Mouse (Mus musculus): ENCODE results near the gene Ptprcap.
"Not testable (repeated sequence)": the region's sequence is repeated elsewhere in the genome, so short reads cannot be mapped to it uniquely, and the experiment has no call there.

Ptprcap gene

GRCm38 (mm10) chr19:4125741-4126696 is 27.4 kb upstream of the Ptprcap start, which contains the start of gene Aip:
Aip (minus strand) TSS chr19:4125858.
- peak; percentile 96 for DNase-seq (ENCODE audit: low spot score)

- DNase-seq (ENCODE audit: low spot score) = no peak
These were observed 26.5 kb upstream of the Ptprcap start for GRCm38 (mm10) chr19:4126759-4127495.

GRCm38 (mm10) chr19:4129462-4129861 is 23.9 kb upstream of the Ptprcap start:
- no peak for DNase-seq (ENCODE audit: low spot score)

- no peak for DNase-seq (ENCODE audit: low spot score)
These were observed 23.3 kb upstream of the Ptprcap start for GRCm38 (mm10) chr19:4130106-4130505.

GRCm38 (mm10) chr19:4131075-4131474 is 22.3 kb upstream of the Ptprcap start:
- no peak for DNase-seq (ENCODE audit: low spot score)

- DNase-seq (ENCODE audit: low spot score) = no peak
These were observed 21.6 kb upstream of the Ptprcap start for GRCm38 (mm10) chr19:4131768-4132167.

GRCm38 (mm10) chr19:4134354-4134753 is 19.1 kb upstream of the Ptprcap start:
- DNase-seq (ENCODE audit: low spot score) = no peak

GRCm38 (mm10) chr19:4135229-4135962 is 18.0 kb upstream of the Ptprcap start:
- DNase-seq (ENCODE audit: low spot score) = not testable (repeated sequence)

- DNase-seq (ENCODE audit: low spot score) = not testable (repeated sequence)
These were observed 17.4 kb upstream of the Ptprcap start for GRCm38 (mm10) chr19:4135963-4136345.

GRCm38 (mm10) chr19:4136463-4136862 is 16.9 kb upstream of the Ptprcap start:
- DNase-seq (ENCODE audit: low spot score) = no peak

GRCm38 (mm10) chr19:4137913-4138312 is 15.5 kb upstream of the Ptprcap start:
- DNase-seq (ENCODE audit: low spot score) = no peak

GRCm38 (mm10) chr19:4139446-4139845 is 14.0 kb upstream of the Ptprcap start, which contains the start of gene Gpr152:
Gpr152 (plus strand) TSS chr19:4139787.
- no peak for DNase-seq (ENCODE audit: low spot score)

- DNase-seq (ENCODE audit: low spot score) = no peak
These were observed 13.3 kb upstream of the Ptprcap start for GRCm38 (mm10) chr19:4140147-4140546.

- no peak for DNase-seq (ENCODE audit: low spot score)
These were observed 10.8 kb upstream of the Ptprcap start for GRCm38 (mm10) chr19:4142416-4143173.

GRCm38 (mm10) chr19:4143759-4144268 is 9.6 kb upstream of the Ptprcap start, which contains the start of gene Cabp4:
Cabp4 (minus strand) TSS chr19:4144033.
- DNase-seq (ENCODE audit: low spot score) = no peak

GRCm38 (mm10) chr19:4144550-4145498 is 8.6 kb upstream of the Ptprcap start:
- no peak for DNase-seq (ENCODE audit: low spot score)

GRCm38 (mm10) chr19:4145936-4146335 is 7.5 kb upstream of the Ptprcap start:
- DNase-seq (ENCODE audit: low spot score) = no peak

GRCm38 (mm10) chr19:4146366-4147021 is 6.9 kb upstream of the Ptprcap start:
- no peak for DNase-seq (ENCODE audit: low spot score)

GRCm38 (mm10) chr19:4147022-4147405 is 6.4 kb upstream of the Ptprcap start:
- no peak for DNase-seq (ENCODE audit: low spot score)

Data from c-Kit-positive CD71-positive TER-119-positive erythroid progenitor cells, embryonic 14.5 days (primary cell).